Mouse (Mus musculus) megakaryocyte, embryonic 14.5 days (primary cell): ENCODE data around the gene Gid8.

Experiments
- FLI1 ChIP-seq: IDR thresholded peaks from 2 replicates; pipeline ENCODE4 v1.6.1; 2012; ENCODE audit warnings: low read length, inconsistent platforms, mixed read lengths
- GATA1 ChIP-seq: IDR thresholded peaks from 3 replicates; pipeline ENCODE4 v1.6.1; 2012; ENCODE audit warnings: mixed read lengths, low read length, inconsistent platforms, borderline replicate concordance

DNA sequence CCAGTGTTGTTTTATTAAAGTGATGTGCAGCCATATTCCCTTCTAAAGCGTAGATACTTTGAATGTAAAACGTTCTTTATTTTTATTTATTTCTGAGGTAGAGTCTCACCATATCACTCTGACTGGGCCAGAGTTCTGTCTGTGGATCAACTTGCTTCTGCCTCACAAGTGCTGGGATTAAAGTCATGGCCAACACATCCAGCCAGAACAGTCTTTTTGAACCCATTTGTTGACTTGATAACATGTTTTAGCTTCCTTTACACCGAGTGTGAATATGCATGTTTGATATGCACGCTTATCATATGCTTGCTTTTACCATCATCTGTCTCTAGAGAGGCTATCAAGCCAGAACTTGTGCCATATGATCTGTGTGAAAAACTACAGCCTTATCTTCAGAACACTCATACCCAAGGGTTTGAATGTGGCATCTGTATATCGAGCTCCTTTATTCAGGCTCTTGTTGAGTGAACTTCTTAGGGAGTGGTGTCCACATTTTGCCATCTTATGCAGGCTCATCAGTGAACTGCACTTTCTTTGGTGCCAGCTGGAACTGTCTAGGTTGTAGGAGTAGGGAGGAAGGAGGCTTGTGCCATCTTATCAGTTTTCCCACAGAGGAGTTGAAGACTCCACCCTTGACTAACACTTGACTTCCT is 2.2 kb downstream of the Gid8 start:
- no peak for TF ChIP-seq FLI1
- TF ChIP-seq GATA1: no peak
